Mouse (Mus musculus) hindbrain, postnatal 0 days (tissue): ENCODE results near the gene Skp1a. TPM values are rescaled to one million over a fixed set of nuclear protein-coding genes. Genes with fewer than 3 reads are reported as not detected.
A peak's percentile ranks its signal among the peaks of the same experiment; 100 is the strongest.

Source experiments
- ATAC-seq: fragments of 200-750 bp; cut with Nextera tagmentation; 2 replicates; pipeline ENCODE4 v1.8.0; 2017; ENCODE audit warnings: mild to moderate bottlenecking, moderate TSS enrichment, moderate library complexity
- DNase-seq: peaks from one replicate; pipeline ENCODE4 v3.0.0-alpha.2; 2015; ENCODE audit warnings: low spot score
- H3K27ac ChIP-seq: fragments of 300-500 bp; sonication (generic); 2 replicates; pipeline ENCODE4 v1.5.1; 2014; ENCODE audit warnings: mild to moderate bottlenecking
- H3K27me3 ChIP-seq: fragments of 300-500 bp; sonication (generic); 2 replicates; pipeline ENCODE4 v1.6.1; 2014; ENCODE audit warnings: low read length, mixed read lengths; ENCODE audit not compliant: insufficient read depth
- H3K36me3 ChIP-seq: fragments of 300-500 bp; sonication (generic); 2 replicates; pipeline ENCODE4 v1.6.1; 2014; ENCODE audit warnings: low read length, mixed read lengths; ENCODE audit not compliant: insufficient read depth
- H3K4me1 ChIP-seq: fragments of 300-500 bp; sonication (generic); 2 replicates; pipeline ENCODE4 v1.6.1; 2014; ENCODE audit warnings: antibody characterized with exemption, low read length, mixed read lengths; ENCODE audit not compliant: insufficient read depth
- H3K4me2 ChIP-seq: fragments of 300-500 bp; sonication (generic); 2 replicates; pipeline ENCODE4 v1.6.1; 2014; ENCODE audit warnings: low read depth, mild to moderate bottlenecking, low read length, moderate library complexity, mixed read lengths
- H3K4me3 ChIP-seq: fragments of 300-500 bp; sonication (generic); 2 replicates; pipeline ENCODE4 v1.5.1; 2014; ENCODE audit warnings: low read length
- H3K9ac ChIP-seq: fragments of 300-500 bp; sonication (generic); replicated peaks from 2 replicates; pipeline ENCODE4 v1.6.1; 2014; ENCODE audit warnings: mild to moderate bottlenecking, low read length, moderate library complexity, mixed read lengths
- H3K9me3 ChIP-seq: fragments of 300-500 bp; sonication (generic); 2 replicates; pipeline ENCODE4 v1.6.1; 2016; ENCODE audit warnings: low read length, mixed read lengths
- CTCF ChIP-seq: IDR thresholded peaks from 2 replicates; pipeline ENCODE4 v1.5.1; 2016; ENCODE audit warnings: antibody characterized with exemption, control low read depth, low read depth
- WGBS: fragments of 180-500 bp; shearing (Covaris S2); extraction: QIAGEN DNeasy Blood & Tissue Kit; methylation state at CpG from one replicate; pipeline ENCODE4 v1.1.7; 2014; 5-methylcytosine and 5-hydroxymethylcytosine counted together
- polyA plus RNA-seq: library from polyadenylated mRNA; unstranded; fragments of >200 nt; fragmentation: Nextera tagmentation; extraction: Ambion mirVana; gene quantifications from 2 replicates; pipeline ENCODE4 v1.2.1, GENCODE M21; 2015
- total RNA-seq: library from RNA; depleted of rRNA; stranded (reverse); fragments of >200 nt; gene quantifications from 2 replicates; pipeline ENCODE4 v1.2.3, GENCODE M21; 2014

Gene Skp1a
- total and polyA plus RNA-seq, 2 experiments from 2014 or later = 320 to 1,108 TPM

DNA sequence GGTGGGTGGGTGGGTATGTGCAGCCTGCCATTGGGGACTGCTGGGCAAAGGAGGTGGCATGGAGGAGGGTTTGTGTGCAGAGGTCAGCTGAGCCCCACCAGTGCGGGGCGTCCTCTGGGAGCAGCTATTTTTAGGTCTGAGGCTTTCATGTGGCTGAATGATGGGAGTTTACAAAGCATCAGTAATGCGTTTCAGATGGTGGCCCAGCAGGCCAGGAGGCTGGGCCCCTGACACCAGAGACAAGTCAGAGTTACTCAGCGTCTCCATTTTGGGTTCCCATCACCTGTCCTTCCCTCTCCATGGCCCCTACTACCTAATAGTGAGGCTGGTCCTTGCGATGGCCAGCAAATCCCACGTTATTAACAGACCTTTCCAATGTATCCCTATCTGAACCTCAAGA, 40.8 kb downstream of the Skp1a start:
- ATAC-seq (no peak), DNase-seq (no peak)
- Histone ChIP-seq H3K4me2 (no peak overlapping the region), H3K4me1 (peaks cover 10% of the 10 kb centered on the region), H3K27me3 (no peaks in the 10 kb centered on the region), H3K9ac (no peak overlapping the region), H3K9me3 (no peaks in the 10 kb centered on the region), H3K27ac (0 out of 2 replicates have a peak overlapping the region, but pooled peaks have one; percentile 26), H3K36me3 (no peaks in the 10 kb centered on the region), H3K4me3 (no peak overlapping the region)
- 62% methylated on average over 6 of the region's 6 CpGs for WGBS
- no peak for TF ChIP-seq CTCF

DNA sequence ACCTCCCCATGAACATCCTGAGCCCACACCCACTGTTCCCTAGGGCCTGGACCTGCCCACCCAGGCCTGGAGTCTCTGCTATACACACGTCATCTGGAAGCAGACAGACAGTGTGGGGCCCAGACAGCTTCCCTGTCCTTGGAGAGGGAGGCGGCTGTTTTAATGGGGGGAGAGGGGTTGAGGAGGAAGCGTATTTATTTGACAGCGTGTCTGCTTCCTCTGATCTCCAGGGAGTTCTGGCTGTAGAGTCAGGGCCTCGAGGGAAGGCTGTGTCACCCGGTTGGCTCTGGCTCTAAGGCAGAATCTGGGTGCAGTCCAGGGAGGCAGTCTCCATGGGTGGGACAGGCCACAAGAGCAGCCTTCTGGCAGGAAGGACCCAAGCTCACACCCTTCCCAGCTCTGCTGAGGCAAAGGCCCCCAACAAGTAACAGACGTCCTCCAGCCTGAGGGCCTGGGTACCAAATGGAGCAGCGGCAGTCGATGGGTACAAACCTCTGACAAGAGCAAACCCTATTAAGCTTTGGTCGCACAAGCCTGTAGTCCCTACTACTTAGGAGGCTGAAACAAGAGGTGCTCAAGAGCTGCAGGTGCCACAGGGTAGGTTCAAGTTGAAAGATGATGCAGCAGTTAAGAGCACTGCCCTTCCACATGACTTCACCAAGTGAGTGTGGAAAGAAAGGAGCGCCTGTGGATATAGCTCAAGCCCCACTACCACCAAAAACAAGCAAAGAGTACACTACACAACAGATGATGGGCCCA, 41.6 kb downstream of the Skp1a start:
- no peak overlapping the region for H3K4me3 ChIP-seq
- H3K4me1 ChIP-seq = peaks cover 10% of the 10 kb centered on the region
- no peak for TF ChIP-seq CTCF
- no peak overlapping the region for H3K9ac ChIP-seq
- H3K27ac ChIP-seq = 0 out of 2 replicates have a peak overlapping the region, but pooled peaks have one; percentile 26
- H3K4me2 ChIP-seq = no peak overlapping the region
- no peaks in the 10 kb centered on the region for H3K27me3 ChIP-seq
- DNase-seq = no peak
- no peaks in the 10 kb centered on the region for H3K36me3 ChIP-seq
- ATAC-seq = no peak
- 66% methylated on average over 11 of the region's 11 CpGs for WGBS
- H3K9me3 ChIP-seq = no peaks in the 10 kb centered on the region

DNA sequence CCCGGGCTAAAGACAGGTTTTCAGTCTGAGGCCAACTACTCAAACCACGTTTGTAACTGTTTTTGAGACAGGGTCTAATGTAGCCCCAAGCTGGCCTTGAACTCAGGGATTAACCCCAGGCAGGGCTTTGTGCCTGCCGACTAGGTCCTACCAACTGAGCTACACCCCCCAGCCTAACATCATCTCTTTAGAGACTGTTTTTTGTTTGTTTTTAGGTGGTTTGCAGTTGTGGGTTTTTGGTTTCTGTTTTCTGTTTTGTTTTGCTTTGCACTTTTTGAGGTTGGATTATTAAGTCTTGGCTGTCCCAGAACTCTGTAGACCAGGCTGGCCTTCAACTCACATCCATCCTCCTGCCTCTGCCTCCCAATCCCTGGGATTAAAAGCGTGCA, 42.1 kb downstream of the Skp1a start:
- H3K4me3 ChIP-seq = no peak overlapping the region
- H3K4me2 ChIP-seq = no peak overlapping the region
- DNase-seq (no peak), ATAC-seq (no peak)
- TF ChIP-seq CTCF = no peak
- peaks cover 10% of the 10 kb centered on the region for H3K4me1 ChIP-seq
- H3K36me3 ChIP-seq = no peaks in the 10 kb centered on the region
- H3K9ac ChIP-seq = no peak overlapping the region
- H3K27ac ChIP-seq = 0 out of 2 replicates have a peak overlapping the region, but pooled peaks have one; percentile 26
- 86% methylated on average over 4 of the region's 4 CpGs for WGBS
- H3K9me3 ChIP-seq = no peaks in the 10 kb centered on the region
- no peaks in the 10 kb centered on the region for H3K27me3 ChIP-seq

DNA sequence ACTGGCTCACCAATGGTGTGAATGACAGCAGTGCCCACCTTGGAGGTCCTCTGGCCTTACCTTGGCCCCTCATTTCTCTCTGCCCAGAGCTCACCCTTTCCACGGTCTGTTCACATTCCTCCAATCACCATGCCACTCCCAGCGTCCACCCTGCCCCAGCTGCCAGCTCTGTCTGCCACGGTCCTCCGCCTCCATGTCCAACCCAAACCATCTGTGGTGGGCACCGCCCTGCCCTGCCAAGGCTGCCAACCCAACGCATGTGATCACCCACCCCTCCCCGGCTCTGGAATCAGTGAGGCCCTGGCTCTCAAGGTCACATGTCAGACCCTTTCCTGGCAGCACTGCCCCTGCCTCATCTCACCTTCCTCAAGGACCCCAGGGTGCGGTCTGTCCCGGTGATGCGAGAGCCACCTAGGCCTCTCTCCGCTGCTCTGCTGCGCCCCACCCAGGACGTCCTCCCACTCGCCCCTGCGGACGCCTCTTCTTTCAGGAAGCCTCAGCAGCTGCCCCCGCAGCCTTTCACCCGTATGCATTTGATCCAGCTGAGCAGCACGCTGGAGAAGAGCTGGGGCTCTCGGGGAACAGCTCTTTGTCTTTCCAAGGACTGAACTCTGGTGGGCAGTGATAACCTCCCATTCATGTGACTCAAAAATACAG, 42.8 kb downstream of the Skp1a start:
- H3K9ac ChIP-seq = no peak overlapping the region
- H3K9me3 ChIP-seq = no peaks in the 10 kb centered on the region
- no peak overlapping the region for H3K4me3 ChIP-seq
- ATAC-seq (peak; percentile 28; the same call in 1 of the 2 replicates), DNase-seq (no peak)
- TF ChIP-seq CTCF = no peak
- H3K36me3 ChIP-seq = no peaks in the 10 kb centered on the region
- H3K27ac ChIP-seq = no peak overlapping the region
- H3K4me1 ChIP-seq = peaks cover 10% of the 10 kb centered on the region
- 82% methylated on average over 20 of the region's 20 CpGs for WGBS
- H3K4me2 ChIP-seq = no peak overlapping the region
- H3K27me3 ChIP-seq = no peaks in the 10 kb centered on the region

DNA sequence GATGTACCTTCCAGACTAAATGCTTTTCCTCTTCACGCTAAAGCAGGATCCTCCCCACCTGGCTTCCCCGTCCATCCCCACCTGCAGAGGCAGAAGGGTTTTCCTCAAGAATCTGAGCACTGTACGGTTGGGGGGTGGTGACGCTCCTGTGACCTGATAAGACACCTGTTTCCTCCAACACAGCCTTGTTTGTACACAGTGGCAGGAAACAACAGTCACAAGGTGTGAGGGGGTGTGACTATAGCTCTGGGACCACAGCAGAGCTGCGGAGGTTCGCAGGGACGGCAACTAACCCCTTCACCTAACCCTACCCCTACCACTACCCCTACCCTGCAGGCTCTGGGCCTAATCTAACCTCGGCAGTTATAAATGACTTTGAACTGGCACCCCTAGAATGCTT, 43.6 kb downstream of the Skp1a start:
- ATAC-seq (no peak), DNase-seq (no peak)
- peaks cover 10% of the 10 kb centered on the region; the same call in 1 of the 2 replicates for H3K4me1 ChIP-seq
- no peak overlapping the region for H3K4me2 ChIP-seq
- no peaks in the 10 kb centered on the region for H3K27me3 ChIP-seq
- no peak overlapping the region for H3K27ac ChIP-seq
- no peak overlapping the region for H3K9ac ChIP-seq
- no peak overlapping the region for H3K4me3 ChIP-seq
- no peaks in the 10 kb centered on the region for H3K36me3 ChIP-seq
- H3K9me3 ChIP-seq = no peaks in the 10 kb centered on the region
- 84% methylated on average over 8 of the region's 8 CpGs for WGBS
- TF ChIP-seq CTCF = no peak

DNA sequence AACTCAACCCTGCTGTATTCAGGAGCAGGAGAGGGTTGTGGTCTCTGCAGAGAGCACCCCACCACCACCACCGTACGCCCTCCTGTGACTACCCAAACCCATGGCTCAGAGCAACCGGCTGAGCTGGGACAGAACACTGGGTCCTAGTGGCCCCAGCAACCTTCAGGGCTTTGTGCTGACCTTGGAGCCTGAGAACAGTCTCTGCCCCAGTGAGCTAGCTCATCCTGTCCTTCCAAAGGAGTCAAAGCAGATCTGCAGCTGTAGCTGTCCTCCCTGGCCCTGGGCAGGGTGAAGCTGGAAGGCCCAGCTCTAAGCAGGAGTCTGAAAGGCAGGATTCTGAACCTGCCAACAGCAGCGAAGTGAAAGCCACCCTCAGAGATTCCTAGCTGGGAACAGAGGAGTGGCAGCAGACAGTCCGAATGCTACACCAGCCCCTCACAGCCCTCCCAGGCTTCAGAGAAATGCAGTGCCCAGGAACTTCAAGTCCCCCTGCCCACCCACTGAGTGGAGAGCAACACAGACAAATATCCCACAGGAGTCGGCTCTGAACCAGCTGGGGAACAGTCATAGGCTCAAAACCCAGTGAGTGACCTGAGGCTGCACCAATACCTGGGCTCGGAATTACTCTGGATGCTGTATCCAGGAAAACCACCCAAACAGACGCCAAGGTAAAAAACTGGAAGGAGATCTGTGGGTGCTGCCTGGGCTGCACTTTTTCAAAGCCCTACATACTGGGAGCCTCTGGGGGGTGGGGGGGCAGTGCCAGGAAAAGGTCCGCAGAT, 44.2 kb downstream of the Skp1a start:
- 83% methylated on average over 9 of the region's 9 CpGs for WGBS
- no peak for DNase-seq
- no peak for TF ChIP-seq CTCF
- H3K4me2 ChIP-seq = no peak overlapping the region
- peaks cover 10% of the 10 kb centered on the region; the same call in 1 of the 2 replicates for H3K4me1 ChIP-seq
- H3K9ac ChIP-seq = no peak overlapping the region
- ATAC-seq = no peak
- H3K9me3 ChIP-seq = no peaks in the 10 kb centered on the region
- H3K4me3 ChIP-seq = no peak overlapping the region
- no peak overlapping the region for H3K27ac ChIP-seq
- H3K27me3 ChIP-seq = no peaks in the 10 kb centered on the region
- no peaks in the 10 kb centered on the region for H3K36me3 ChIP-seq
